Mouse (Mus musculus) thymus, postnatal 10 days (tissue): ENCODE measurements around the gene Cubn.

Experiments
- DNase-seq, 2 experiments: peaks; one replicate each; pipeline ENCODE4 v3.0.0; 2021; ENCODE audit warnings: low spot score in 2 of 2

Gene Cubn

DNA sequence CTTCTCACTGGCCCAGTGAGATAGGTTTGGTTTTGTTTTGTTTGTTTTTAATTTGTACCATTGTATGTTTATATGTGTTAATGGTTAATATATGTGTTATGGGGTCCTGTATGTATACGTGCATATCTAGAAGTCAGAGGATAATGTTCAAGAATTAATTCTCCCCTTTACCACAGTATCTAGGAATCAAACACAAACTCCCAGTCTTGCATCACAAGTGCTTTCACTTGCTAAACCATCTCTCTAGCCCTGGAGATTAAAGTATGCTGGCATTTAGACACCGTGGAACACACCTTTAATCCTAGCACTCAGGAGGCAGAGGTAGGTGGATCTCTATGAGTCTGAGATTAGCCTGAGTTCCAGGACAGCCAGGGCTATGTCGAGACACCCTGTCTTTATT, 83.3 kb downstream of the Cubn start:
- DNase-seq = no peak

DNA sequence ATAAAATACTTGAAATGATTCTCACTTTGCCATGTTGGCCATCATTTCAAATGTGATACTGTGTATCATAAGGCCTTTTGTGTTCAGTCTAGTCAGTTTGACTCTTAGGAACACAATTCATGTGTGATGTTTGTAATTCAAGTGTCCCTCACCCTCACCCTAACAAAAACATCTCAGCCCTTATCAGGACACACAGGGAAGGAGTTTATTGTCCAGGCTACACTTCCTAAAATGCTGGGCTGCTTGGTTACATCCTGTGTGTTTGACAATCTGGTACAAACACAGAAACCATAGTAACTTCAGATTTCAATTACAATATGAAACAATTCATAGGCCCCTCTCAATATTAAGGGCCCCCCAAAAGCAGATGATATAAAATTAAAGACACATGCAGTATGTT, 83.9 kb downstream of the Cubn start:
- DNase-seq = no peak

DNA sequence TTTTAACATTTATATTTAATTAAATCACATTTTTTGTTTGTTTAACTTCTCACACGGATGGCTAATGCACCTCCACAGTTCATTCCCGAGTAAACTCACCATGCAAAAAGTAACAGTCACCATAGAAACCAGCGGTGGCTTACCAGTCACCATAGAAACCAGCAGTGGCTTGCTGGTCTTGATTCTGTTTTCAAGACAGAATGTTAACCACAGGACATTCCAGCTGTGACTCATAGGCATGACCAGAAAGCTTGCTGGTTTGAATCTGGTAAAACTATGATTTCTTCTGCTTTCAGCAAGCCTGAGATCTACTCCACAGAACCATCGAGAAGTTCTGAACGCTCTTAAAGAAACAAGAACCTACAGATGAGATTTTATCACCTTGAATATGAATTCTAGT, 84.3 kb downstream of the Cubn start:
- DNase-seq = no peak

DNA sequence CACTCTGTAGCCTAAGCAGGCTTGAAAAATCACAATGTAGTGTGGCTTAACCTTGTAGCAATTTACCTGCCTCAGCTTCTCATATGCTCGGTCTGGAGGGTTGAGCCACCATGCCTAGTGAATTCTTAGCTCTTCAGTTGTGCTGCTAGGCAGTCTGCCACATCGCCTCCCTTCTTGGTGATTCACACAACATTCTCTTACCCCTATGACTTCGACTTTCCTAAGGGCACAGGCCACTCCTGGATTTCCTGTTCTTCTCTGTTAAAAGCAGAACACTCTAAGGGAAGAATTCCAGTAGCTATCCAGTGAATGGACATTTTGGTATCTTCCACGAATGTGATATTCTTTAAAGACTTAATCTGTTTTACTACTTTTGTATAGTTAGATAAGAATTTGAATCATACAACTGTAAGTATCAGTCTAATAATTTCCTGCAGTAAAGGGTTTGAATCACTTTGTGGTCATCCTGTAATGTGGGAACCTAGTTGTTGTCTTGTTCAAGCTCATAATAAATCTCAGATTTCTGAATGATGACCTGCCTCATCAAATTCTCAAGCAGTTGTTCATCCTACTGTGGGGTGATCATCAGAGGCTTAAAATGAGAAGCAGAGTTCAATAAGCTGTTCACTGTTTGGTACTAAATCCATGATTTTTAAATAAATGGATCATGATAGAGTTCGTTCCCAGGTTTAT, 86.5 kb downstream of the Cubn start:
- no peak for DNase-seq

DNA sequence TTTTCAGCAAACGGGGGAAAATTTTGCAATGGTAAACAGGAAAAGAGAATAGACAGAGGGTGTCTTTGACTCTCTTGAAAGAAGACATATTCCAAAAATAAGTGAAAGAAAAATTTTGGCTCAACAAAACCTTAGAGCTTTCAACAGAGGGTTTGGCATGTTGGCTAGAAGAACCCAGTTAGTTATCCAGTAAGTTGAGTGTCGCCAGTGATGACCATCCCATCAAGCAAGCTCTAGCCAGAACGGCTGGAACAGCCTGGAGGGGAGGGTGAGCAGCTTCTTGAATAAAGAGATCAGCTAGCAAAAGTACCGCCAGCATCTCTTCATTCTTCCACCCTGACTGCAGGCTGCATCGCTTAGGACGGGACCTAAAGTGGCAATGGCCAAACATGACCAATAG, 90.8 kb downstream of the Cubn start:
- DNase-seq = no peak

DNA sequence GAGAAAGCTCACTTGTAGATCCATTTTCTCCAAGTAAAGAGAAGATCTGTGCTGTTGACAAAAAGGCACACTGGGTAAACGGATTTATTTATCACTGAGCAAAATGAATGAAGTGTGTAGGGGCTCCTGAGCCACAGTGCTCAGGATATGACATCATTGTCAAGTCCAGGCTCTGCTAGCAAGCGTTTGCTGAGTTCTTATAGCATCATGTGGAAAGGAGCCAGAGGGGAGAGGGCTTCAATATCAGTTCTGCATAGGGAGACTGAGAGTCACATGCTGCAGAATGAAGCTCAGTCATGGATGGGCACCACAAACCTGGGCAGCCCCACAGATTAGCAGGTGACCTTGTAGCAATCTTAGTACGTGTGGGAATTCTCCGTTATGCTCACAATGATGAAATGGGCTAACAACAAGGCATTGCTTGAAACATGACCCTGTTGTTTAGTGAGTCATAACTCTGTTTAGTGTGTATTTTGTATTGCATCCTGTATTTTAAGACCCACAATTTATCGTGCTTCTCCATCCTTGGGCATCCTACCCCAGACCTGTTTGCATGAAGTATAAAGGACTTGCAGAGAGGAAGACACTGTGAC, 92.0 kb downstream of the Cubn start:
- no peak for DNase-seq

DNA sequence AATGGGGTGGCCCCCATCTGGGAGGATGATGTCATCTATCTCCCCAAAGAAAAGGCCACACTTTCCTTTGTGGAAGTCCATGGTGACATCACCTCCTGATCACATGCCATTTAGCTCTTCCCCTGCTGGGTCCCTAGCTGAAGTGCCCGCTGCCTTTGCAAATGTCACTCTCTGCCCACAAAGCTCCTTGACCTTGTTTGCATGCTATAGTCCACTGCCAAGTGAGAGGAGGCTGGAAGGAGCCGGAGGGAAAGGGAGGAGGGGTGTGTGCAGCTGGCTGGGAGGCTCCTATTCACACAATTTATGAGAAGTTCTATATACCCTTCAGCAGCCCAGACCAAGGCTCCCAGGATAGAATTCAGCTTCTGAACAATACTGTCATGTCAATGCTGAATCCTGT, 92.7 kb downstream of the Cubn start:
- no peak for DNase-seq

DNA sequence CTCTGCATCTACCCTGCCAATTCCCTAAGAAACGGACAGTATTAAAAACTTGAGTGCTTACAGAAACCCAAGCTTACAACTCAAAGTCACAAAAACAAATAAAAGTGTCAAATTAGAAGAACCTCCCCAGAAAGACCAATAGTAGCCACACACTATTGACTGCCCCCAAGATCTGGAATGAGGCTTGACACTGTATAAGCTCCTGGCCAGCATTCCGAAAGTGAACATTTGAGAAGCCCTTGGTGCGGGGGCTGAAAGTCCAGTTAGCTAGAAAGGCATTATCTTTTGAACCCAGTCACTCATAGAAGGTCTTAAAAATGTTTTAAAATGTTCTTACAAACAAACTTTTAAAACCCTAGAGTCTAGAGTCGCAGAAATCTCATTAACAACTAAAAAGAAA, 93.1 kb downstream of the Cubn start:
- no peak for DNase-seq

DNA sequence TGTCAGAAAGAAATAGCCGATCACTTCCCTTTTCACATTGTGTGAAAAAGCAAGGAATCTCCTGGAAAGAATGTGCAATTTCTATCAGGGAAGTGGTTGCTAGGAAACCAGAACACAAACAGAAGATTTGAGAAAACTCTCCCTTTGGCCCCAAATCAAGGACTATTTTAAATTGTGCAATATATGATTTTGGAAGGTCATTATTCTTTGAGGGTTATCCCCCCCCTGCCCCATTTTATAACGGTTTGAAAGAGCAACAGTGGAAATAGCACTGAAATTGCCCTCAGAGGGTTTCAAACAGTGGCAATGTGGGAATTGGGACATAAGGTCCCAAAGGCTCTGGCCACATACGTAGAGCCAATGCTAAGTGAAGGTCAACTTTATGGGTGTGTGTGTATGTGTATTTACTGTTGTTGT, 95.5 kb downstream of the Cubn start:
- no peak for DNase-seq

DNA sequence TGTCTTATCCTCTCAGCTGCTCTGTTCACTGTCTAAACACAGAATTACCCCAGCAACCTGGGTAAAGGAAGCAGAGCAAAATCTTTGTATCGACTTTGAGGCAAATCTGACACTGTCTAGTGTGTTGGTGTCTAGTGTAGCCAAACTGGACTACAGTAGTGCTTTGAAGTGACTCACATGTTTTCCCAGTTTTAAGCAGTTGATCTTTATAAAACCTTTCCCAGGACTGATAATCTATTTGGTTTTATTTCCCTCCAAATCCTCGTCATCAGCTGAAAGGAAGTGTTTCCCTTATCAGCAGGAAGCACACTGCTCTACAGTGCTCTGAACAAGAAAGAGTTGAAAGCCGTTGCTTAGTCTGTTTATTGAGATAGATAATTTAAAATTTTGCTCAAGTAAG, 100.6 kb downstream of the Cubn start:
- DNase-seq = no peak

DNA sequence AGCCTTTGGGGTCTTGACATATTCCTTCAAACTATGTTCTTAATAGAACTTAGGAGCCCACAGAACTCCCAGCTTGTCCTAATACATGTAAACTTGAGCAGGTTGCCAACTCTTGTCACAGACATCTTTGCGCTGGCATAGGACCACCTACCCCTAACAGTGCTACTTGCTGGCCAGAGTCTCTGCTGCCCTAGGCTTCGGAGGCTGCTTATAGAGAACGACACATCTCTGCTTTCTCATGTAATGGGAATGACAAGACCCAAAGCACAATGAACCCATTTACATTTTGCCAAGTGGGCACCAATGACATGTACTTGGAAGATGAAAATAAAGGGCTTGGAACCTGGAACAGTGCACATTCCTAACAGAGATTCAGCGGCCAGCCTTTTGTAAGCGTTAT, 105.0 kb downstream of the Cubn start:
- no peak for DNase-seq

DNA sequence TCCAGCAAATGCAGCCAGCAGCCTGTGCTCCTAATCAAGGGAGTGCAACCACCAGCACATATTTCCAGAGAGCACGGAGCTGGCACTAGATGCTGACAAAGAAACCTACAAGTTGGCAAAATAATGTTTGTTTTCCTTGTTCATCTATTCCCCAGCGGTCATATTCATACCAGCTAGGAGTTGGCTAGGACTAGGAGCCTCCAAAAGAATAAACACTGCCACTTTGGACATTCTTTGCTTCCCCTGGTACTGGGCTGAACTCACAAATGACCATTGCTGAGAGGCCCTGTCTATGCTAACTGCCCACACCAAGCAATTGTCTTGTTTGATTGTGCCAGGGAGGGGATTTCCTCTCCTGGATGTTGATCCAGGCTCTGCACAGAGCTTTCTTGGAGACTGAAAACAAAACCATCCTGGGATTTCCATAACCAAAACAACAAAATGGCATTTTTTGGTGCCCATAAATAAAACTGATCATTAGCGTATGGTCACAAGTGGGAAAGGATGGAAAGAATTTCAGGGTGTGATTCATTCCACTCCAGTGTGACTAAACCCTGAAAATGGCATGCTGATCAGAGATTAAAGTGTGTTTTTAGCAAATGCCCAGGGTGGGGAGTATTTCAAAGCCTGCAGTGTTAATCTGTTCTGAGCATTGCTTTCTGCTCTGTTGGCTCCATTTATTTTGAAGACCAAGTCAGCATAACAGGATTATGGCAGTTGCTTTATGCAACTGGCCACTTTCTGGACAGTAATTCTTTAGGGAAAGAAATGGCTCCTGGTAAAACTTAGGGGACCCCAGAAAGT, 105.9 kb downstream of the Cubn start:
- DNase-seq = no peak

DNA sequence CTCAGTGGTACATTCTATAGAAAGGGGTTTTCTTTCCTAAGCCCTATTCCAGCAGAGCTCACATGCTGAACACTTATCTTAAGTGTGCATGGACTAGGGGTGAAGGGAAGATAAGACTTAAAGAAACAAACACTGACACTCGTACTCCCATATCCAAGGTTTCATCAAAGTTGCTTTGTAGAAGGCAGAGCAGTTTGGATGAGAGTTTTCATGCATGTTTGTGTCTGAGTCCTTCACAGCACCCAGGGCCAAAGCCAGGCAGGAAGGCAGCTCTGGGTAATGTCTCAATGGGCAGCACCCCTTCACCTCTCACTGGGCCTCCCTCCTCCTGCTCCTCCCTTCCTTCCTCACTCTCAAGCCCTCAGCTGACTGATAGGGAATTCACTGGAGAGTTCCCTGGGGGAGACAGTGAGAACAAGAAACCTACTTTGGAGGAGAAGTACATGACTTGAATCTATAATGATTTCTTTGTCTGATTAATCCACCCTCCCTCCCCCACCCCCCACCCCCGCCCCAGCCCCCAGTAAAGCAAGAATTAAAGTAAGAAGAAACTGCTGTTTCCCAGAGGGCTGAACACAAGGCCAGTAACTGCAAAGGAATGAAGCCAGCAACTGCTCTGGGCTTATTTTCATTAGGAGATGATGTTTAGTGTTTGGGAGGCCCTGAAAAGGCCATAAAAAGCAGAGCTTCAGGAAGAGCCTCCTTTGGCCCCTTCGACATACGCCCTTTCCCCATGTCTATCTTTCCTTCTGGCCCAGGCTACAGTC, 106.7 kb downstream of the Cubn start:
- DNase-seq = no peak

DNA sequence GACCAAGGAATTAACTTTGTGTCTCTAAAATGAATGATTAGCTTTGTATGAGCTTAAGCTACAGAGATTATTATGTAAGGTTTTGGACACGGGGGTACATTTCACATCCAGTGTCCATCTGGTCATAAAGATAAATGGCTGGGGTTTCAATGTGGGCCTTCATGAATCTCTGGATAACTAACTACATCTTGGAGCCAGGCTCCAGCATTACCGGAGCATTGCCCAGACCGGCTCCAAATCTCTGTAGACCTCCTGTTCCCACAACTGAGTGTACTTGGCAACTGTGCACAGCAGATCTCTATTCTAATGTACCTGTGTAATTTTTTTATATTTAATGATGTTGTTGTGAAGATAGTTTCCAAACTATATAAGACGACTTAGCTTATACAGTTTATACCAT, 115.4 kb downstream of the Cubn start:
- no peak for DNase-seq

DNA sequence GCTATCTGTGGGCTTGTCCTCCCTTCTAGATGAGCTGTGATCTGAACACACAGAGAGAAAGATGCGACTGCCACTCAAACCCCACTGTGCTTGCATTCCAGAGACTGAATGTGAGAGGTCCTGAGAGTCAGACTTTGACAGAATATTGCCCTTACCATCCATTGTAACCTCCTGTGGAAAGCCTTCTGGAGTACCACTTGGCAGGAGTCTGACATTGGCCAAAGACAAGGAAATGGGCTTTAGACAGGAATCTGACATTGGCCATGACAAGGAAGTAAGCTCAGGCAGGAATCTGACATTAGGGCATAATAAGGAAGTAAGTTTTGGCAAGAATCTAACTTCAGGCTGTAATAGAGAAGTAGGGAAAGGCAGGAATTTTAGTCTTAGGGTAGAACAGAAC, 118.3 kb downstream of the Cubn start:
- no peak for DNase-seq

DNA sequence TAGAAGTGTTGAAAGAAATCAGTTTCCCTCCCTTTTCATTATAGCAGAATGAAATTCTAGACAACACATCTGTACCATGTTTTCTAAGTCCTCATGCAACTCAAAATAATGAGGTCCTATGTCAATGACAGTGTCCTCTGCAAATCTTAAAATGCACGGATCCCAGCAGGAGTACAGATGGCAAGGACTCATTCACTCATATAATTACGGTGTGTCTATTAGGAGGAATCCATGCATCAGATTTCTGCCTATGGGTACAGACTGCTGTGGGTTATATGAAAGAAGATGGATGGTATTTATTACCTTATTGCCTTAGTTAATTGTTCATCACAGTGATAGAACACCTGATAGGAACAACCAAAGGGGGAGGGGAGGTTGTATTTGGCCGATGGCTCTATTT, 118.8 kb downstream of the Cubn start:
- DNase-seq = no peak

DNA sequence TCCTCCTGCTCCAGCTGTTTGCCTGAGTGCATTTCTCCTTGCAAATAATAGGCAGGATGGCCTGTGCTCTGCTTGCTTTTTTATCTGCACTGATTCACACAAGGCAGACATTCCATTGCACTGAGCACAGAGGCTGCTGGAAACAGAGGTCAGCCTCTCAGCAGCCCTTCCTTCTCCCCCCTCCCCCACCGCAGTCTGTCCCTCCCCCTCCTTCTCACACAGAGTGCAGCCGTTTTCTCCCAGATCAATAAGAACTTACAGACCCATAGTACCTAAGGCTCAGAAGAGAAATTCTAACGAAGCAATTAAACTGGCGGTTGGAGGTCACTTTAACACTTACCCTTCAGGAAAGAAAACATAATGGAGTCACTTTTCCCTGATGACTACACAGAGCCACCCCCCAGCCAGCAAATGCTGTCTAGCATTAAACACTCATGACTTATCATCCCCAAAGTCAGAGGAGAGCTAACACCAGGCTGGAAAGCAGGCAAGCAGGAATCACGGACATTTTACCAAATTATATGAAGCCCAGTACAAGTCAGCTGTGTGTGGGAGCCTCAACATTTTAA, 119.3 kb downstream of the Cubn start:
- no peak for DNase-seq

DNA sequence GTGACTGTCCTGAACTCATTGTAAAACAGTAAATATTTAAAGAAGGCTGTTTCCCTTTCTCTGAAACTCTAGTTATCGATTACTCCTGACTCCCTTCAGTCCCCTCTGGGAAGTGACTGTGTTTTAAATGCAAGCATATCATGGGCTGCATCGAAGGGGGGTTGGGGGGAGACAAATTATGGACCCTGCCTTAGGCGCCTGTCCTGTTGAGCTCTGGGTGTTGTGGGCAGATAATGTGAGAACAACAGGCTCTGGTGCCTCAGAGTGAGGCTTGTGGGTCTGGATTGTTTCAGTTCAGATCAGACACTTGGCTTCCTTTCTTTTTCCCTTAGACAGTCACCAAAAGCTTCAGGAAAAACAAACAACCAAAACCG, 119.8 kb downstream of the Cubn start:
- DNase-seq = no peak

DNA sequence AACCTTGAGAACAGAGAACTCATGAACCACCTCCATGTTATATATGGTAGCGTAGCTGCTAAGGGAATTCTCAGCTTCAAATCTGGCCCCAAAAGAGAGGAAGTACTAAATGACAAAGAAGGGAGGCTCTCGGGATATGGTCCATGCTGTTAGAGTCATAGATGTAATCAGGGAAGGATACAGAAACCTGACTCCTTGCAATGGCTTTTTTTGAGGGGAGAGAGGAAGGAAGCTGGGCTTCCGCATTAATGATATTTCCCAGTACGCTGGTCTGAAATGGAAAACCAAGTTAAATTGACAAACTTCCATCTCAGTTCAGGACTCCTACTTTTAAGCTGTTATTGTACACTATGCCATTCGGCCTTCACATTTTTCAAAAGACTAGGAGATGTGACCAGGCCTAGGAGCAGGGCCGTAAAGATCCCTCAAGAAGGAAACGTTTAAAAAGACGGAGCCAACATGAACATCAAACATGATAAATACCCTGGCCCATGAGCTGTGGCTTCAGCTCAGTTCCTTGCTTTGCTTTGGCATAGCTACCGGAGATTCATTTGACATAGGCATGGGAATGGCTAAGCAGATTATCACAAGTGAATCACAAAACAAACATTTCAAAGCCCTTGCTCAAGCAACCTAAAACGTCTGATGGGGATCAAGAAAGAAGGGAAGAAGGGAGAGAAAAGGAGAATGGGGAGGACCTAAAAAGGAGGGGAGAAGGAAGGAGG, 120.4 kb downstream of the Cubn start:
- no peak for DNase-seq

DNA sequence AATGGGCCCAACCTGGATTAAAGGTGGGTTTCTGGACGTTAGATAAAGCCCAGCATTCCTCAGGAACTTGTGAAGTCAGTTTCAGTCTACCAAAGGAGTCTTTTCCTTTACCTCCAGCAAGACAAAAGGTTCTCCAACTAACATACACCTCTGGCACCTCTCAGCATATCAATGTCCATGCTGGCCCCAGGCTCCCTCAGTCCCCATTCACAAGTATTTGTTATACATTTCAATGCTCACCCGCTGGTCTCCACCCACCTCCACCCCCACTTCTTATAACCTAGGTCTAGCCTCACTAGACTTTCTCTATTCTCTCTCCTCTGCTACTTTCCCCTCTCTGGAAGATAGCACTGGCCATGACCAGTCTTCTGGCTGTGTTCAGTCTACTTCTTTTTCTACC, 121.1 kb downstream of the Cubn start:
- DNase-seq = no peak

DNA sequence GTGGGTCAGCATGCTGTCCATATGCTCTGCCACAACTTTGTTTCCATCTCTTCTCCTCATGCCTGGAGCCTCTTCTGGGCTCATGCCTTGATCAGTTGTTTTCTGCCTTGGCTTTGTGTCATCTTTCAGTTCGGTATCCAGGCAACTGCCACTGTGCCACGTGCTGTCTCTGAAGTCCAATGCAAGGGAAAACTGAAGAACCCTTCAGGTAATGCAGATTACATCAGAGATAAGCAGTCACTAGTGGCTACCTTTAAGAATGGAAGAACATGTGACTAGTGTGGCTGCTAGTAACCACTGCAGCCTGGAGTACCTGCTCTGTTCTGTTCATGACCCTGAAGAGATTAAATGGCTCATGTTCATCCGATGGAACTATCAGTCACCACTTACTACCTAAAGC, 123.1 kb downstream of the Cubn start:
- DNase-seq = no peak
